Mouse (Mus musculus) ES-CJ7 (cell line): ENCODE data around the gene Ndufs2.

Experiments used
- DNase-seq: peaks from one replicate; pipeline ENCODE4 v3.0.0; 2011; ENCODE audit warnings: low read depth, low spot score

The Ndufs2 gene

DNA sequence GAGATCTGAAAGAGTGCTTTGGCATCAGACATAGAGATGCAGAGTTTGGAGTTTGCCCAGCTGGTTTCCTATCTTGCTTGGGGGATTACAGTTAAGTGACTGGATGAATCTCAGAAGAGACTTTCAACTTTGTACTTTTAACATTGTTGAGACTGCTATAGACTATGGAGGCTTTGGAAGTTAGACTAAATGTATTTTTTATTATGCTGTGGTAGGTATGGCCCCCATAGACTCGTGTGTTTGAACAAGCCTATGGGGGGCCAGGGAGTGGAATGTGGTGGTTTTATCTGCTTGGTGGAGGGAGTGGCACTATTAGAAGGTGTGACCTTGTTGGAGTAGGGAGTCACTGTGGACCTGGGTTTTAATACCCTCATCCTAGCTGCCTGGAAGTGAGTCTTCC, 51.7 kb downstream of the Ndufs2 start:
- no peak for DNase-seq

DNA sequence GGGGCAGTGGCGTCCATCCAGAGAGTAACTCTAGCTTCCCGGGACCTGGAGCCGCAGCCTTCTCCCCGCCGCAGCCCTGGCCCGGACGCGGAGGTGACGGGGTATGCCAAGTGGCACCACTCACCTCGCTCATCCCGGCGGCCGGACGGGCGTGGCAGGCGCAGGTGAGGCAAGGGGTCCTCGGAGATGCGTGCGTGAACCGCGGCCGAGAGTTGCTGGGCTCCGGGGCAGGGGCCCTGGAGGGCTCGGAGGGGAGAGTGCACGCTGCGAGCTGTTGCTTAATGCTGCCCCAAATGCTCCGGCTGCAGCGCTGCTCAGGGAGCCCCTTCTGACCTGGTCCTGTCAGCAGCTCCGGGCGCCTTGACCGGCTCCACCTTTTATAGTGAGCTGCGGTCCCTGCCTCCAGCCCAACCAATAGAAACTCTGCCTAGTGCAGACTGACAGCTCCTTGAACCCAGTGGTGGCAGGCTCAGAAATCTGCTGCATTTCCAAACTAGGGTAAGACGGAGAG, 55.2 kb downstream of the Ndufs2 start, which contains the start of gene Pcp4l1:
Gene Pcp4l1, minus strand, starts transcription at position 382 of the 511 bp plus-strand sequence.
- DNase-seq, result peak; percentile 91

DNA sequence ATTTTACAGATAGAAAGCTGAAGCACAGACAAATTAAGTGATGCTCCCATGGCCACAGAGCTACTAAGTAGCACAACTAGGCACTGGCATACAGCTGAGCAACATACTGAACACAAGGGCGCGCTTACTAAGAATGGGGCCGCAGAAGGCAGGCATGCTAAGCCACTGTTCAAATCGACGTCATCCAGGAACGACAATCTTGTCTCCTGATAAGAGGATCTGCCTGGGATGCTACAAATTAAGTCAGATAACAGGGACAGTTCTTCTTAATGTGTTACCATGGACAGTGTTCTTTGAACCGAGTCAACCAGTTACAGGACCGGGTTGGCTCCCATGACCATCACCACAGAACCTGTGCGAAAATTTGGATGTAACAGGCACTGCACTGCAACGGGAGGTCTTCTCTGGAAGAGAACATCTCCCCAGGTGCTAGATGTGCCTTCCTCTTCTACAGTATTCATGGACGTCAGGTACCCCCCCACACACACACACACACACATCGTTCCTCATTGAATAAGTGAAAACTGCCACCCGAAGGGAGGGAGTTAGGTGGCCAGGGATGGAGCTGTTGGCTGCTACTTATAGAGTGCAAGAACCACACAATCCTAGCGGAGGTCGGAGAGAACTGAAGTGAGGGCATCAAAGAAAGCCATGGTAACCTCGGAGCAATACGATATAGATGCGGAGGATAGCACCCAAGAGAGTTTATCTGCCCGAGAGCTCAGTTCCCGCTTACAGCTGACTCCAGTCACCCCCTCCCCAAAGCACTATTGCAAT, 56.0 kb downstream of the Ndufs2 start:
- no peak for DNase-seq

DNA sequence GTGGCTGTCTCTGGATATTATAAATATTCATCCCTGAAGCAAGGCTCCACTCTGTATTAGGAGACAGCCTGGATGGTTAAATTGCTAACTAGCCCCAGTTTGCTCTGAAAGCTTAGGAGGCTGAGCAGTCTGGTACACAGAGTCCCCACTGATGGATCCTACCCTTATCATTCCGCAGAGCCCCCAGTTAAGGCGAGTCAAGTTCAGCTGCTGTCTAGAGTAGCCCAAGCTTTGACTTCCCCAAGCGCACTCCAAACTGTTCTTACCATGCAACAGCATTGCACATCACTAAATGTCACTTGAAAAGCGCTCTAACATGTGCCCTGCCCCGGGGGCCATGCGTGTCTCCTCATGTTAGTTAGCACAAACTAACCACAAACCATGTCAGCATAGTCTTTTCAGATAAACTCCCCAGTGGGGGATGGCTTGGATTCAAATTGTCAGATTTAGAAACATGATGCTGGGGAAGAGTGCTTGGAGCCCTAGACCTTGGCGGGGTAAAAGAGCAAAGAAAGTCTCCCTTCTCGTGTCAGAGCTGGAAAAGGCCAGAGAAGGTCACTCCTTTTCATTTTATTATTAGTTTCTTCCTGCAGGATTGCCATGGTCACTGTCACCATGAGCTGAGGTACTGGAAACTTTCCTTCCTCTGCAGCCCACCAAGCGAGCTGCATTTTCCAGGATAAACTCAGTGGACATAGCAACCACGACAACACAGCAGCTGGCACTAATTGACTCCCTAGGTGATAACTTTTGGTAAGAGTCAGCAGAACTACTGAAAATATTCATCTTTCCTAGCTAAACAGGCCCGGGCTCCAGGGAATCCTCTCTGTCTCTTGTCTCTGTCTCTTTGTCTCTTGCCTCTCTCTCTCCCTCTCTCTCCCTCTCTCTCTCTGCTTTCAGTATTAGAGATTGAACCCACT, 57.0 kb downstream of the Ndufs2 start:
- no peak for DNase-seq

DNA sequence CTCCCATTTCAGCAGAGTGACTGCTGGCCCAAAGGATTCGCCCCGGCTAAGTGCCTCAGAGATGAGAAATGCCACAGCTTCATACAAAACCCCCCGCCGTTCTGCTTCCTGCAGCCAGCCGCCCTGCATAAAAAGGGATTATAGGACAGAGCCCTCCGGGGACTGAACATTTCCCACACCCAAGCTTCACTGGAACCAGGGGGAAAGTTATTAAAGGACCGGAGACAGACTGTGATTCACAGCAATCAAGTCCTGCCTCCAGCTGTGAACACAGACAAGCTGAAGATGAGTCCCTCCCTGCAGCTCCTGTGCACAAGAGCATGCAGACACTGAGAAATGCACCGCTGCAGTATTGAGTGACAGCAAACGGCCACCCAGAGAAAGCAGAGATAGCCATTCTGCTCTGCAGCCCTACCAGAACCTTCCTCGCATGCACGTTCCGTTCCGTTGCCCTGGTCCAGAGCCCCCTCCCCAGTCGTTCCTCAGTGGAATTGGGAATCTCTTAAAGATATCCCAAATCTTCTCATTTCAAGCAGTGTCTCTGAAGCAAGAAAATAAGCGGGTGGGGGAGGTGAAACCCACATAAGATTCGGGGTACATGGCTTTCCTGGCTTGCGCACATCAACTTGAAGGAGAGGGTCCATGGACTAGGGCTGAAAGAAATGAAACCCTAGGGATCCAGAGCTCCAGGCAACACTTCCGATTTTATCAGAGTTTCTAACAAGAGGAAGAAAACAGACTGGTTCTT, 57.9 kb downstream of the Ndufs2 start:
- DNase-seq, result no peak

DNA sequence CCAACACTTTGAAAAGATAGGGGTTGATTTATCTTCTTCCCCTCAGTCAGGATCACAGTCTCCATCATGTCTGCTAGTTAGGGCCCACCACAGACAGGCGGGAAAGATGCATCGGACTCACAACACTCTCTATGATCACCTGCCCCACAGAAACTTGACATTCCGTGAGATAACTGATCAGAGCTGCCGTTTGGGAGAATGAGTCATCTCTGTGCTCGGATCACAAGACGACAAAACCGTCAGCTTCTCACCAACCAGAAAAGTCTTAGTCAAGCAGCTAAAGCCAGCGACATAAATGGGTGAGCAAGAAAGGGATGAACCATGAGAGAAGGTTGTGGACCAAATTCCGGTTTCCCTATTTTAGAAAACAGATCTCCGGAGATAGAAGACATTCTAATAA, 58.9 kb downstream of the Ndufs2 start:
- no peak for DNase-seq

DNA sequence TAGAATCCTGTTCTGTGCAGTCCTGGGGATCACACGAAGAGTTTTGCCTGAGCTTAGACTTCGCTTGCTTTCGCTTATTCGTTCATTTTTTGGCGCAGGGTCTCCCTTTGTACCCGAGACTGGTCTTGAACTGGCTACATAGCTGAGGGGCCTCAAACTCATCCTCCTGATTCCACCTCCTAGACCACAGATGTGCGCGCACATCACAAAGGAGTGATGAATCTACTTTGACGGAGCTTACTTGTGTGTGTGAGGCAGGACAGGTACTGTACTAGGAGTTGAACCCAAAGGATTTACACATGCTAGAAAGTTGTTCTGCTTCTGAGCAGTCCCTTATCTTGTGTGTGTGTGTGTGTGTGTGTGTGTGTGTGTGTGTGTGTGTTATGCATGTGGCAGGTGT, 60.4 kb downstream of the Ndufs2 start:
- DNase-seq, result no peak

DNA sequence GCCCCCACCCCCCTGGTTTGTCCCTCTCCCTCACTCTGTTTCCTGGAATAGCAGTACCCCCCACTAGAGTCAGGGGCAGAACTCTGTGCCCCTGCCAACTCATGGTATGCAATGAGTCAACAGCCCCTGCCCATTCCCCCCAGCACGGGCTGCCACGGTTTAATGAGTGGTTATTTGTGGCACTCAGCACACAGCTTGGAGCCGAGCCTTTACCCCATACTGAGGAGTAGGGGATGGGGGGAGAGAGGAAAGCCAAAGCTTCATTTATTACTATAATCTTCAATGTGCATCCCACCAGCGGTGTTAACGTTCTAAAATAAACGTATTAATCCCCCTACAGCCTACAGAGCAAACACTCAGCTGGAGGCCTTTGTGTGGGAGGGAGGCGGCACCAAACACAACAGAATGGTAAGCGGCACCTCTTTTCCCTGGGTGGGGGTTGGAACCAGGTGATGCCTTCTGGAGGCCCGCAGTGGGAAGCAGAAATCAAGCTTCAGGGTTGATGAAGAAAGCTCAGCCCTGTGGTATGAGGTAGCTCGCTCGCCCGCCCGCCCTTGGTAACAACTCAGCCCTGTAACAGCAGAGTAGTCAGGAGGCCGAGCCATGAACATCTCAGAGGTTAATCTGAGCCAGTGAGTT, 61.6 kb downstream of the Ndufs2 start:
- DNase-seq, result peak; percentile 45

DNA sequence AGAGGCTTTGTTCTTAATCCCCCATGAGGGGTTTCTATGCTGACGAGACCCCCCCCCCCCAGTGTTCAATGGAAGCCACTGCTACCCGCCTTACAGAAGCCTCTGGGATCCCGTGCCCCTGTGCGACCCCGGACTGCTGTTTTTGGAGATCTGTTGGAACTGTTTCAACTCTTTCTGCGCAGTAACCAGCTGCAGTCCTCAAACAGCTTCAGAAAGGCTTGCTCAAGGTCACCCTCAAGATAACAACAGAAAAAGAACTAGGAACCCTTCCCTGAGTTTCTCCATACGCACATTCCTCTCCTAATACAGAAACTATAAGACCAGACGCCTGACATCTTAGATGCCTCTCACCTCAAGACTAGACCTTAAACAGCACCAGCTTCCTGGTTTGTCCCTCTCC, 62.1 kb downstream of the Ndufs2 start:
- DNase-seq, result peak; percentile 36

DNA sequence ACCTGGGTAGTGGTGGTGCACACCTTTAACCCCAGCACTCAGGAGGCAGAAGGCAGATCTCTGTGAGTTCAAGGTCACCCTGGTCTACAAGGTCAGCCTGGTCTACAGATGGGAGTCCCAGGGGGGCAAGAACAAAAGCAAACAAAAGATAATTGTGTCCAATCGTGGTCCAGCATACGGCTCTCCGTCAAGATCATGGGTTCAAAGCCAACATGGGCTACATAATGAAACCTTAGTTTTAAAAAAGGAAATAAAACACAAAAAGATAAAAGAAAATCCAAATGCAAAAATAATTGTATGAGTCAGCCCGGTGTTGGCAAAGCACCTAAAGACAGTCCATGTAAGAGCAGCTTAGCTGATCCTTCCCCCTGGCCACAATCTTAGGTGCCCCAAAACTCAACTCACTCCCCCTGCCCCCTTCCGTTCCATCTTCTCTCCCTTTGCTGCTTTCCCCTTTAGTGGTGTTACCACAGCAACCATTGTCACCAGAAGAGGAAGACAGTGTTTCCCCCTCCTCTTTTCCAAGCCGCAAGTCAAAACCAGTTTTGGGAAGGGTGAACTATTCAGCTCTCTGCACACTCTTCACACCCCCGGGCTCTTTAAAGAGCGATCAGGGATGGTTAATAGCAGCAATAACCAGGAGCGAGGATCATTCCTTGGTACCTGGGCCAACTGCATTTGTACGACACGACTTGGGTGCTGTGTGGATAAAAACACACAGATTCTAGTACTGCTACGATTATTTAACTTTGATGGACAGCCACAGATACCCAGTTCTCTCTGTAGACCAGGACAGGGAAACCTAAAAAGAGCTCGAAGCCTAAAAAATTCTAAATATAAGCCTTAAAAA, 63.1 kb downstream of the Ndufs2 start:
- peak; percentile 47 for DNase-seq

DNA sequence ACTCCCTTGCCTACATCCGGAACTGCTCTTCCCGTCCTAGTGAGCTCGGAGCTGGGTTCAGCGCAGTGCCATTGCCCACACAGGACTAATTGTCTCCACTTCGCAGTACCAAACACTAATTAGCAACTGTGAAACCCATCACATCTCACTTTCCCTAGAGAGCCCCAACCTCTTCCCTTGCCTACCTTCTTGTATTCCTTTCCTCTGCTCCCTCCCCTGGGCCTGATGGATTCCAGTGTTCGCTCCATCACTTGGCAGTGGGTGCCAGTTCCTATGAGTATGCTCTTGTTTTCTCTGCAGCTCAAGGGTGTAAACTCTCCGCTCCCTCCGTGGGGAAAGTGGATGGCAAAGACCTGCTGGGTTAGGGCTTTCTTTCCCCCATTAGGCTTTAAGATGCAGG, 65.5 kb downstream of the Ndufs2 start:
- no peak for DNase-seq
